Mouse (Mus musculus) stomach, embryonic 14.5 days (tissue): ENCODE results near the gene Klhl23. TPM values are rescaled to one million over a fixed set of nuclear protein-coding genes. Genes with fewer than 3 reads are reported as not detected.

Experiments used
- ATAC-seq: fragments of 200-750 bp; cut with Nextera tagmentation; 2 replicates; pipeline ENCODE4 v1.8.0; 2017; ENCODE audit warnings: low read depth, moderate TSS enrichment; ENCODE audit not compliant: insufficient number of reproducible peaks, insufficient read depth, low FRiP score
- H3K27ac ChIP-seq: fragments of 300-500 bp; sonication (generic); 2 replicates; pipeline ENCODE4 v1.5.1; 2014; ENCODE audit warnings: mild to moderate bottlenecking, low read length, moderate library complexity, mixed read lengths
- H3K27me3 ChIP-seq: fragments of 300-500 bp; sonication (generic); 2 replicates; pipeline ENCODE4 v1.6.1; 2014; ENCODE audit warnings: low read length, control low read depth, mixed read lengths; ENCODE audit not compliant: control insufficient read depth, insufficient read depth
- H3K36me3 ChIP-seq: fragments of 300-500 bp; sonication (generic); 2 replicates; pipeline ENCODE4 v1.6.1; 2014; ENCODE audit warnings: mild to moderate bottlenecking, control low read depth, low read length, moderate library complexity, mixed read lengths; ENCODE audit not compliant: control insufficient read depth, insufficient read depth
- H3K4me1 ChIP-seq: fragments of 300-500 bp; sonication (generic); 2 replicates; pipeline ENCODE4 v1.6.1; 2014; ENCODE audit warnings: low read length, control low read depth, mixed read lengths; ENCODE audit not compliant: control insufficient read depth, insufficient read depth
- H3K4me2 ChIP-seq: fragments of 300-500 bp; sonication (generic); replicated peaks from 2 replicates; pipeline ENCODE4 v1.6.1; 2014; ENCODE audit warnings: low read depth, low read length, control low read depth
- H3K4me3 ChIP-seq: fragments of 300-500 bp; sonication (generic); 2 replicates; pipeline ENCODE4 v1.5.1; 2014; ENCODE audit warnings: low read depth, low read length, control low read depth
- H3K9ac ChIP-seq: fragments of 300-500 bp; sonication (generic); replicated peaks from 2 replicates; pipeline ENCODE4 v1.6.1; 2014; ENCODE audit warnings: low read depth, mild to moderate bottlenecking, control low read depth, low read length, moderate library complexity, mixed read lengths
- H3K9me3 ChIP-seq: fragments of 300-500 bp; sonication (generic); 2 replicates; pipeline ENCODE4 v1.6.1; 2016; ENCODE audit warnings: low read depth, low read length, control low read depth; ENCODE audit not compliant: control insufficient read depth
- WGBS: fragments of 180-500 bp; shearing (Covaris S2); extraction: QIAGEN DNeasy Blood & Tissue Kit; methylation state at CpG from one replicate; pipeline ENCODE4 v1.1.7; 2014; 5-methylcytosine and 5-hydroxymethylcytosine counted together
- polyA plus RNA-seq: library from polyadenylated mRNA; unstranded; fragments of >200 nt; fragmentation: Nextera tagmentation; extraction: Ambion mirVana; gene quantifications from 2 replicates; pipeline ENCODE4 v1.2.1, GENCODE M21; 2014

Gene Klhl23
- polyA plus RNA-seq, 1 experiment from 2014 or later: 42.8 TPM

DNA sequence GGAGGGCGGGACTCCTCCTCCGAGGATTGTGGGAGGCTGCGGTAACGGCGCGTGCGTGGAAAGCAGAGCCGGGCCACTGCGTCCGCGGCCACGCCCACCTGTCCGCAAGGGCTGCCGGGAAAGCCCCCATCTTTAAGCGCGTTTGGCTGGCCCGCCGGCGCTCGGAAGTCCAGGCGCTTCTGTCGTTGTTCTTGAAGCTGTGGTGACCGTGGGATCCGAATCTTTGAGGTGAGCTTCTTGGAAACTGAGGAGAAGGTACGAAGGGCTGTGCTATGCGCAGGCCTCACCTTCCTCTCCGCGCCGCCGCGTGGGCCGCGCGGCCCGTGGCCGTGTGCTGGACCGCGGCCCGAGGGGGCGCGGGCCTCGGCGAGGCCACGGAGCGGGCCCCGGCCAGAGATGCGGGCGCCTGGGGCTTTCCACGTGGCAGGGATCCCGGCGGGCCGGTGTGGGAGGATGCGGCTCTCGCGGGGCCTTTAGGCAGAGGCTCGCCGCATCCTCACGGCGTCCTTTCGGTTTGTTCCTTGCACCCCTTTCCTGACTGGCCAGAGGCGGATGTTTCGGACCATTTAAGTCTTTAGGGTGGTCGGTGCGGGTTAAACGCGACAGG, 39.8 kb downstream of the Klhl23 start, which contains the start of gene Ssb:
TSS of gene Ssb (plus strand) at position 78 of the 607 bp plus-strand sequence.
- under 1% methylated on average over 66 of the region's 66 CpGs for WGBS
- Histone ChIP-seq H3K27ac (peak within 1 kb of the TSS; percentile 86), H3K36me3 (peaks cover 11% of the 10 kb centered on the region; the same call in 1 of the 2 replicates), H3K4me2 (peak within 1 kb of the TSS; percentile 79), H3K9ac (peak within 1 kb of the TSS; percentile 95), H3K9me3 (no peaks in the 10 kb centered on the region), H3K4me1 (no peaks in the 10 kb centered on the region), H3K27me3 (no peaks in the 10 kb centered on the region), H3K4me3 (peak within 1 kb of the TSS; percentile 69)
- ATAC-seq: peak; percentile 92

DNA sequence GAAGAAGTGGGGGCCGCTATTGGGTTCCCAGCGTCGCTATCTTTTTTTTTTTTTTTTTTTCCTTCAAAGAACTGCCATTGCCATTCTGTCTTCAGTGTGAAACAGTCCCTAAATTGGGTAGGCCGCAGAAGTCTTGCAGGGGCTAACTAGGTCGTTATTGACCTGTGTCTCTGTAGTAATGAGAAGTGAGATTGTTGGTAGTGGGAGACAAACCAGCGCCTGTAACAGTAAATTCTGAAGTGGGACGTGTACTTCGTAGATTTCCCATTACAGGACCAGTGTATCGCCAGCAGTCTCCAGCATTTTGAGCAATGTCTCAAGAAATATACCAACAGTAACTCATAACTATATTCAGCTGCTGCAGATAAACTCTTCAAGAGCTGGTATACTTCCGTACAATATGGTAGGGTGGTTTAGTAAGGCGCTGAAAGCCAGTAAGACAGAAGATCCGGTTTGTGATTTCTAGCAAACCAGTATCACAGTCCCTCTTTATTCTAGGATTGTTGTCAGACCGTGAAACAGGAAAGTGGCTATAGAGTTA, 40.4 kb downstream of the Klhl23 start:
- 1% methylated on average over 13 of the region's 13 CpGs for WGBS
- no peak for ATAC-seq
- H3K4me3 ChIP-seq: peak overlapping the region; percentile 69

DNA sequence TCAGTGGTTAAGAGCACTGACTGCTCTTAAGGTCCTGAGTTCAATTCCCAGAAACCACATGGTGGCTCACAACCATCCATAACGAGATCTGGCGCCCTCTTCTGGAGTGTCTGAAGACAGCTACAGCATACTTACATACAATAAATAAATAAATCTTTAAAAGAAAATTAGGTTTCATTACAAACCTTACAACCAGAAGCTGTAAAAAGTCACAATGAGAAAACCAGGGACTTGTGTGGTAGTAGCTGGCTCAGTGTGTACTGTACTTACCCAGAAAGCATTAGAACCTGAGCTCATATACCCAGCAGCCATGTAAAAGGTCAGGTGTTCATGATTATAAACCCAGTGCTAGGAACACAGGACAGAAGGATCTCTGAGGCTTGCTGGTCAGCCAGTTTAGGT, 62.2 kb downstream of the Klhl23 start:
- Histone ChIP-seq H3K36me3 (no peaks in the 10 kb centered on the region), H3K4me1 (peaks cover 3% of the 10 kb centered on the region; the same call in 1 of the 2 replicates), H3K9me3 (no peaks in the 10 kb centered on the region), H3K27me3 (no peaks in the 10 kb centered on the region), H3K4me2 (peak overlapping the region; percentile 53; the same call in 1 of the 2 replicates), H3K27ac (no peak overlapping the region), H3K9ac (no peak overlapping the region), H3K4me3 (no peak overlapping the region; the same call in 1 of the 2 replicates)
- 74% methylated on average over 2 of the region's 2 CpGs for WGBS
- no peak for ATAC-seq

More for the DNA sequence above, 40.4 kb downstream of the Klhl23 start:
- Histone ChIP-seq H3K4me2 (peak overlapping the region; percentile 79), H3K9ac (peak overlapping the region; percentile 95), H3K27me3 (no peaks in the 10 kb centered on the region), H3K27ac (peak overlapping the region; percentile 86), H3K4me1 (no peaks in the 10 kb centered on the region), H3K36me3 (peaks cover 17% of the 10 kb centered on the region), H3K9me3 (no peaks in the 10 kb centered on the region)

DNA sequence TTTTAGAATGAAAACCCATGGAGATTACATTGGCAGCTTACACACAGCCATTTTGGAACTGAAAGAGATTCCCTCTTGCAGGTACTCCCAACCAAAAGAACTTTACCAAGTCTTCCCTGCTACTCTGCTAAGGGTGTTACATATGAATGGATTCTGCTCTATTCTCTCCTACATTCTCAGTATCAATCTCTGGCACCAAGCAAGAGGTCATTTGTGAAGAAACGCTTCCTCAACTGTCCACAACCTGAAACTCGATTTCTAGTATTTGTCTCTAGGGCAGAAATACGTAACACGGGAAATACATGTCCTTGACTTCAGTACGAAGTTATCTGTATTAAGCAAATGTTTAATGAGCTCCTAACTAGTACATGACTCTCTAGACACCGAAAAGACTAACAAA, 62.8 kb downstream of the Klhl23 start:
- Histone ChIP-seq H3K4me2 (peak overlapping the region; percentile 53), H3K9me3 (no peaks in the 10 kb centered on the region), H3K4me3 (peak overlapping the region; percentile 34)

DNA sequence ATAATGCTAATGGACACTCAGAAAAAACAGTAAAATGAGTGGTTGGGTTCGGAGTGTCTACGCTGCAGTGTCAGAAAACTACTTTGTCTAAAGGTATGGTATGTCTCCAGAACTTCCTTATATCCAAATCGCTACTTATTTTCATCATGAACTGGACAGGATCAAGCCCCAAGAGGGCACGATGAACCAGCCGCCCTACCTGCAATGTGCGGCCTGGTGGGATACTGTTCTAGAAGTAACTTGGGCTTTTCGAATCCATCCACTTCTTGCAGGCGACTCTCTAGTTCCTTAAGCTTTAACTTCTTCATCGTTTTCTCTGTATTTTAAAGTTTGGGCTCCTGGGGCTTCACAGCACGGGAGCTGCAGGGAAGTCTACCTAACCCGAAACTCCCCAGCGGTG, 63.3 kb downstream of the Klhl23 start:
- WGBS: 5% methylated on average over 12 of the region's 12 CpGs
- Histone ChIP-seq H3K27me3 (no peaks in the 10 kb centered on the region), H3K4me1 (peaks cover 3% of the 10 kb centered on the region; the same call in 1 of the 2 replicates), H3K27ac (peak overlapping the region; percentile 12; the same call in 1 of the 2 replicates), H3K4me3 (peak overlapping the region; percentile 34), H3K36me3 (no peaks in the 10 kb centered on the region), H3K4me2 (peak overlapping the region; percentile 53), H3K9me3 (no peaks in the 10 kb centered on the region), H3K9ac (peak overlapping the region; percentile 15; the same call in 1 of the 2 replicates)
- ATAC-seq: 0 out of 2 replicates have a peak, but pooled peaks have one; percentile 28

More for the DNA sequence above, 62.8 kb downstream of the Klhl23 start:
- H3K27ac ChIP-seq: no peak overlapping the region
- H3K36me3 ChIP-seq: no peaks in the 10 kb centered on the region
- no peaks in the 10 kb centered on the region for H3K27me3 ChIP-seq
- ATAC-seq: no peak
- H3K9ac ChIP-seq: 0 out of 2 replicates have a peak overlapping the region, but pooled peaks have one; percentile 15
- H3K4me1 ChIP-seq: peaks cover 3% of the 10 kb centered on the region; the same call in 1 of the 2 replicates
- WGBS: 57% methylated on average over 6 of the region's 6 CpGs

DNA sequence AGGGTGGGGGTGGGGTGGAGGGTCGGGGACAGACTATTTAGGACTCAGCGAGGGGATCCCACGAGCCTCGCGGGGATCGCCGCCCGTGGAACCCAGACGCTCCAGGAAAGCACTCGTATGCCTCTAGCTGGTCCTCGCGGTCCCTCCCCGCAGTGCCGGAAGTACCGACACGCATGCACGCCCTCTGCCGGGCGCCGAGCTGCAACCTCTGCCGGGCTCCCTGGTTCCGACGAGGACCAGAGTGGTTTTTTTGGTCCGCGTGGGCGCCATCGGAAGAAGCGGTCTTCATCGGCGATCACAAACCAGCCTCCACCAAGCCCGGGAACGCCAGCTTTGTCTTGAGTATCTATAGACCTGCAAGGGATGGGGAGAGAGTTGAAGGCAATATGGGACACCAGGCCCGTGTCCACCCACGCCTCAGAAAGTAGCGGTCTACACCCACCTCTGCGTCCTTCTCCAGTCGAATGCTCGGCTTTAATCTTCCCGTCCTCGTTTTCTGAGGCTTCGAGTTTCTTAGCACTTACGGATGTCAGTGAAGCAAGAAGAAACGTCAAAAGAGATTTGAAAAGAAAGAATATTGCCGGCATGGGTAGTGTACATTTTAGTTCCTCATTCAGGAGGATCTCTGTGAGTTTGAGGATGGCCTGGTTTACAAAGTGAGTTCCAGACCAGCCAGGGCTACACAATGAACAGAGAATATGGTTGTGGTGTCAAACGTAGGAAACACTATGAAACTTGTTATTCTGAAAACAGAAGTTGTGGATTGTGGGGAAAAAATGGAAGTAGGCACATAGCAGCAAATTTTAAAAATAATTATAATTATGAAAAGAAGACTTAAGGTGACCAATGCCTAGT, 63.9 kb downstream of the Klhl23 start, which contains the start of gene Mettl5:
TSS of gene Mettl5 (minus strand) at position 165 of the 855 bp plus-strand sequence.
- peak; percentile 94 for ATAC-seq
- Histone ChIP-seq H3K4me2 (peak within 1 kb of the TSS; percentile 53), H3K4me3 (peak within 1 kb of the TSS; percentile 34), H3K9ac (peak within 1 kb of the TSS; percentile 15), H3K9me3 (no peaks in the 10 kb centered on the region), H3K4me1 (peaks cover 3% of the 10 kb centered on the region; the same call in 1 of the 2 replicates), H3K36me3 (no peaks in the 10 kb centered on the region), H3K27me3 (no peaks in the 10 kb centered on the region), H3K27ac (peak within 1 kb of the TSS; percentile 12; the same call in 1 of the 2 replicates)
- 2% methylated on average over 45 of the region's 45 CpGs for WGBS
